Mouse (Mus musculus) cerebellum, adult 2 months (tissue): ENCODE measurements at regions not wholly inside any gene's neighbourhood (a gene's known extent, or its start where the extent isn't known, plus 50 kb on each side); places are given as distances from the start of the nearest gene placed in this dataset.

ENCODE experiments used
- CTCF ChIP-seq: fragments of 200-500 bp; IDR thresholded peaks from 2 replicates; pipeline ENCODE4 v1.5.1; 2011; ENCODE audit warnings: low read depth, mild to moderate bottlenecking, control low read depth, low read length, moderate library complexity, borderline replicate concordance; ENCODE audit not compliant: insufficient read depth
- POLR2A ChIP-seq: fragments of 200-500 bp; IDR thresholded peaks from 2 replicates; pipeline ENCODE4 v1.6.1; 2011; ENCODE audit warnings: low read length, control low read depth, borderline replicate concordance; ENCODE audit not compliant: insufficient read depth

DNA sequence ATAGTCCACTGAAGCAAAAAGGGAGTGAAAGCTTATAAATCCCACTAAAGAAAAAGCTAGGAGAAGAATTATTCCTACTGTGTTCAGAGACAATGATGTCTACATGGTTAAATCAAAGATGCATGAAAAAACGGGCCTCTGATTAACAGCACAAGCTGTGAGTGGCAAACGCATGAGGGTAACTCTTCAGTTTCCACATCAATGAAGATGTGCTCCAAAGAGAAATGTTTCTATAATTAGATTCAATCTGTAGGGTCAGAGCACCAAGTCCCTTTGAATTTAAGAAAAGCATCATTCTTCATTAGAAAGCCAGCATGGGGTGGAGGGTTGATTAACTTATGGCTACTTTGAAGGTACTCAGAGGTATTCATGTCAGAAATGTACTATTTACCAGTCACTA lies 601.5 kb upstream of the Tmprss15 start:
- TF ChIP-seq CTCF: no peak
- TF ChIP-seq POLR2A: no peak
